Mouse (Mus musculus) liver, adult 2 months (tissue): ENCODE measurements around the gene Hck. TPM values are rescaled to one million over a fixed set of nuclear protein-coding genes. Genes with fewer than 3 reads are reported as not detected.
A peak's percentile ranks its signal among the peaks of the same experiment; 100 is the strongest.

Experiments
- DNase-seq: peaks from one replicate; pipeline ENCODE4 v3.0.0-alpha.2; 2011; ENCODE audit warnings: low read depth, low spot score; ENCODE audit errors: extremely low read depth
- H3K27ac ChIP-seq: fragments of 200-500 bp; replicated peaks from 2 replicates; pipeline ENCODE4 v1.5.1; 2012; ENCODE audit warnings: low read depth, mild to moderate bottlenecking, control low read depth, inconsistent platforms, low read length; ENCODE audit not compliant: insufficient read depth
- H3K27me3 ChIP-seq: fragments of 200-500 bp; 2 replicates; pipeline ENCODE4 v1.6.1; 2012; ENCODE audit warnings: mild to moderate bottlenecking, moderate library complexity, low read length, inconsistent platforms; ENCODE audit not compliant: control insufficient read depth, insufficient read depth
- H3K36me3 ChIP-seq: fragments of 200-500 bp; 2 replicates; pipeline ENCODE4 v1.6.1; 2012; ENCODE audit warnings: low read length, inconsistent platforms; ENCODE audit not compliant: control insufficient read depth, insufficient read depth
- H3K4me1 ChIP-seq: fragments of 200-500 bp; 2 replicates; pipeline ENCODE4 v1.6.1; 2011; ENCODE audit warnings: low read length; ENCODE audit not compliant: control insufficient read depth, insufficient read depth
- H3K4me3 ChIP-seq: fragments of 200-500 bp; 2 replicates; pipeline ENCODE4 v1.5.1; 2011; ENCODE audit warnings: low read depth, mild to moderate bottlenecking, control low read depth, low read length, moderate library complexity; ENCODE audit not compliant: insufficient read depth
- H3K79me2 ChIP-seq: fragments of 200-500 bp; 2 replicates; pipeline ENCODE4 v1.6.1; 2012; ENCODE audit warnings: inconsistent platforms, mild to moderate bottlenecking, low read length, moderate library complexity; ENCODE audit not compliant: control insufficient read depth, insufficient read depth
- H3K9ac ChIP-seq: fragments of 200-500 bp; 2 replicates; pipeline ENCODE4 v1.6.1; 2012; ENCODE audit warnings: low read depth, mild to moderate bottlenecking, control low read depth, inconsistent platforms, low read length
- CTCF ChIP-seq: fragments of 200-500 bp; IDR thresholded peaks from 2 replicates; pipeline ENCODE4 v1.5.1; 2011; ENCODE audit warnings: low read depth, low read length, control low read depth
- POLR2A ChIP-seq: fragments of 200-500 bp; IDR thresholded peaks from 2 replicates; pipeline ENCODE4 v1.6.1; 2011; ENCODE audit warnings: low read length, control low read depth; ENCODE audit not compliant: insufficient read depth; ENCODE audit errors: extremely low read depth
- WGBS: fragments of 180-500 bp; shearing (Covaris S2); methylation state at CpG from one replicate; pipeline ENCODE4 v1.1.7; 2018; 5-methylcytosine and 5-hydroxymethylcytosine counted together
- polyA plus RNA-seq: library from polyadenylated mRNA; depleted of rRNA; stranded (reverse); fragments of >200 nt; gene quantifications from 2 replicates; pipeline ENCODE4 v1.2.3, GENCODE M21; 2012
- total RNA-seq: library from RNA; depleted of rRNA; stranded (reverse); fragments of >200 nt; gene quantifications from 2 replicates; pipeline ENCODE4 v1.2.3, GENCODE M21; 2014

Gene Hck
- total and polyA plus RNA-seq, 2 experiments = 5.7 to 7.7 TPM

GRCm38 (mm10) chr2:153066991-153067390 is 41.3 kb upstream of the Hck start:
- no peak for DNase-seq
- H3K79me2 ChIP-seq = no peaks in the 10 kb centered on the region
- peak overlapping the region; percentile 13 for H3K4me3 ChIP-seq
- WGBS = 63% methylated on average over 6 of the region's 6 CpGs
- H3K27ac ChIP-seq = no peak overlapping the region
- no peaks in the 10 kb centered on the region for H3K4me1 ChIP-seq
- H3K27me3 ChIP-seq = no peaks in the 10 kb centered on the region
- H3K9ac ChIP-seq = no peak overlapping the region
- H3K36me3 ChIP-seq = no peaks in the 10 kb centered on the region
- TF ChIP-seq CTCF (no peak), POLR2A (no peak)

GRCm38 (mm10) chr2:153070762-153071490 is 37.3 kb upstream of the Hck start:
- peak; percentile 51 for DNase-seq

GRCm38 (mm10) chr2:153071491-153072184 is 36.6 kb upstream of the Hck start:
- Histone ChIP-seq H3K36me3 (no peaks in the 10 kb centered on the region), H3K4me3 (peak overlapping the region; percentile 28; the same call in 1 of the 2 replicates), H3K4me1 (peaks cover 8% of the 10 kb centered on the region), H3K27me3 (no peaks in the 10 kb centered on the region), H3K79me2 (no peaks in the 10 kb centered on the region), H3K9ac (peak overlapping the region; percentile 61), H3K27ac (no peak overlapping the region)
- DNase-seq = no peak
- no peak for TF ChIP-seq CTCF
- no peak for TF ChIP-seq POLR2A
- 43% methylated on average over 67 of the region's 67 CpGs for WGBS

More at GRCm38 (mm10) chr2:153070762-153071490, 37.3 kb upstream of the Hck start:
- Histone ChIP-seq H3K27me3 (no peaks in the 10 kb centered on the region), H3K27ac (no peak overlapping the region), H3K4me3 (no peak overlapping the region), H3K36me3 (no peaks in the 10 kb centered on the region), H3K79me2 (no peaks in the 10 kb centered on the region), H3K4me1 (peaks cover 1% of the 10 kb centered on the region; the same call in 1 of the 2 replicates), H3K9ac (no peak overlapping the region)
- TF ChIP-seq CTCF = peak; percentile 76
- TF ChIP-seq POLR2A = no peak
- WGBS = 18% methylated on average over 23 of the region's 23 CpGs

- Histone ChIP-seq H3K36me3 (no peaks in the 10 kb centered on the region), H3K4me1 (peaks cover 22% of the 10 kb centered on the region), H3K4me3 (no peak overlapping the region), H3K27me3 (no peaks in the 10 kb centered on the region), H3K27ac (no peak overlapping the region), H3K79me2 (no peaks in the 10 kb centered on the region), H3K9ac (no peak overlapping the region)
- TF ChIP-seq POLR2A (no peak), CTCF (no peak)
- no peak for DNase-seq
- WGBS = 89% methylated on average over 10 of the region's 10 CpGs
Measured at GRCm38 (mm10) chr2:153074651-153075050, 33.6 kb upstream of the Hck start.

GRCm38 (mm10) chr2:153075961-153076360 is 32.3 kb upstream of the Hck start:
- Histone ChIP-seq H3K79me2 (no peaks in the 10 kb centered on the region), H3K4me3 (no peak overlapping the region), H3K36me3 (no peaks in the 10 kb centered on the region), H3K4me1 (peaks cover 22% of the 10 kb centered on the region), H3K27me3 (no peaks in the 10 kb centered on the region), H3K27ac (peak overlapping the region; percentile 4; the same call in 1 of the 2 replicates), H3K9ac (no peak overlapping the region)
- peak; percentile 95 for DNase-seq
- WGBS = 30% methylated on average over 2 of the region's 2 CpGs
- TF ChIP-seq POLR2A = no peak
- no peak for TF ChIP-seq CTCF
